ENCODE assay signal across 22 mouse cellular contexts in genomic region chr5:14903539-14903938, GRCm38 (mm10). TPM values are rescaled to one million over a fixed set of nuclear protein-coding genes. Genes with fewer than 3 reads are reported as not detected.
"Had no signal": no experiment of that assay in that cellular context is flagged by ENCODE, and none has a peak within 500 bp of the region (broad histone marks: within the 10 kb centered on the region; RNA-seq: fewer than 3 reads in every experiment).

No protein-coding gene starts in this region.

RNA-seq across cellular contexts. Expression of gene Gm9758, which starts 11.2 kb away (rescaled TPM):
- total RNA-seq: layer of hippocampus, adult 8-10 months; layer of hippocampus, postnatal 10 days; layer of hippocampus, postnatal 36 days; left cerebral cortex, adult 8-10 months; left cerebral cortex, postnatal 14 days; left cerebral cortex, postnatal 4 days had no signal
- polyA plus RNA-seq: kidney, embryonic 16.5 days; large intestine, adult 2 months; limb, embryonic 12.5 days; limb, embryonic 15.5 days; liver, embryonic 11.5 days; liver, embryonic 14.5 days; liver, postnatal 0 days; lung, embryonic 15.5 days; midbrain, embryonic 10.5 days; midbrain, embryonic 13.5 days; midbrain, embryonic 16.5 days; neural tube, embryonic 11.5 days; neural tube, embryonic 14.5 days; stomach, embryonic 14.5 days; stomach, postnatal 0 days; thymus, adult 2 months had no signal

RNA-seq across cellular contexts. Expression of gene Speer4e, which starts 34.7 kb away (rescaled TPM):
- total RNA-seq: layer of hippocampus, adult 8-10 months; layer of hippocampus, postnatal 10 days; layer of hippocampus, postnatal 36 days; left cerebral cortex, adult 8-10 months; left cerebral cortex, postnatal 14 days; left cerebral cortex, postnatal 4 days had no signal
- polyA plus RNA-seq: kidney, embryonic 16.5 days; large intestine, adult 2 months; limb, embryonic 12.5 days; limb, embryonic 15.5 days; liver, embryonic 11.5 days; liver, embryonic 14.5 days; liver, postnatal 0 days; lung, embryonic 15.5 days; midbrain, embryonic 10.5 days; midbrain, embryonic 13.5 days; midbrain, embryonic 16.5 days; neural tube, embryonic 11.5 days; neural tube, embryonic 14.5 days; stomach, embryonic 14.5 days; stomach, postnatal 0 days; thymus, adult 2 months had no signal
